Mouse (Mus musculus): ENCODE measurements around the gene Nfkbia.

The Nfkbia gene

GRCm38 (mm10) chr12:55466088-55466701 lies 26.3 kb downstream of the Nfkbia start:
- peak; percentile 29 for DNase-seq (ENCODE audit: low read depth, low spot score)

- peak; percentile 73 for DNase-seq (ENCODE audit: low read depth, low spot score)
Measured at GRCm38 (mm10) chr12:55465401-55465983, 27.0 kb downstream of the Nfkbia start.

DNA sequence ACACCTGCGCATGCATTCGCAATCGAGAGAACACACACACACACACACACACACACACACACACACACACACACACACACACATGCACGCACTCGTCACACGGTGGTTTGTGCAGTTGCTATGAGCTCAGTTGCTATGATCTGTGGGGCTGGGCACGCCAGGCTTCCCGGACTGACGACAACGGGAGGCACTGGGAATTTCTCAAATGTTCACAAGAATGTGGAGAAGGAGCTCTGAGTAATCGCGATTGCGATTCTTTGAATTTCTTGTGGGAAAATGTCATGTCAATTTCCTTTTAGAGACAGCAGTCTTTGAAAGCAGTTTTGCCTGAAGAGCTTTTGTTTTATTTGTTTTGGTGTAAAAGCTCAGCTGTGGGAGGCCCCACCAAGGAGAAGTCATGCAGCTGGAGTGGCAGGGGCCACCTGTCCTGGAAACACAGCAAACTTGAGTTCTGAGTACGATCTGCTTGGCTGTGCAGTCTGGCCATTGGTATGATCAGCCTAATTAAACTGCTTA lies 27.5 kb downstream of the Nfkbia start:
- DNase-seq (ENCODE audit: low read depth, low spot score): peak; percentile 76

DNA sequence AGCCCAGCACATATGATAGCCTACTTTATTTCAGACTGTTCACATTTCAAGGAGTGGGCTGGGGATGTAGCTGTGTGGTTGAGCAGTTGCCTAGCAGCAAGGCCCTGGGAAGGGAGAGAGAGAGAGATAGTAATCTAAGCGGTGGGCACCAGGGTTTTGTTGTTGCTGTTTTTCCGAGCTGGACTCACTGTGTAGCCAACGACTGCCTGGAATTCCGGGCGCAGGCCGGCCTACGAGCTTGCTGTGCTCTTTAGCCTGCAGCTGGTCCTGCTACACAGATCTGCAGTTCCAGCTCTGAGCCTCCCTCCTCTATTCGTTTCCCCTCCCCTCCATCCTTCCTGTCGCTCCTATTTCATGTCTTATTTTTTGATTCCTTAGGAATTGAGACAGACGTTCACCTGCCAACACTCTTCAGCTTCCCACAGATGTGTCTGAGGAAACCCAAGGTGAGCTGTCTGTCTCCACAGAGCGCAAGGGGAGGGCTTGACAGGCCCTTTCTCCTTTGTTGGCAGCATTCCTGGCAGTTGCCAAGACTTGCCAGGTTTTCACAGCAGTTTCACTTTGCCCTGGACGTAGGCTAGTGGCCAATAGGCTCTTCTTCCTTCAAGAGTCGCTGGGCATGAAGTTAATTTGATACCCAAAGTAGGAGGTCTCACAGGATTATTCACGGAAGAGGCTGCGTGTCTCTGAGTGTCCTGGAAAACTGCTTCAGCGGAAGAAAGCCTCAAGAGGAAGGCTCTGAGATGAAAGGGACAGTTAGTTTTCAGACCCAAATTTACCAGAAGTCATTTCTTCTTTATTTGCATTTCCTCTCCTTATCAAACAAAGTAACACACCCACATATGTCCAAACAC lies 28.2 kb downstream of the Nfkbia start:
- no peak for DNase-seq (ENCODE audit: low read depth, low spot score)

DNA sequence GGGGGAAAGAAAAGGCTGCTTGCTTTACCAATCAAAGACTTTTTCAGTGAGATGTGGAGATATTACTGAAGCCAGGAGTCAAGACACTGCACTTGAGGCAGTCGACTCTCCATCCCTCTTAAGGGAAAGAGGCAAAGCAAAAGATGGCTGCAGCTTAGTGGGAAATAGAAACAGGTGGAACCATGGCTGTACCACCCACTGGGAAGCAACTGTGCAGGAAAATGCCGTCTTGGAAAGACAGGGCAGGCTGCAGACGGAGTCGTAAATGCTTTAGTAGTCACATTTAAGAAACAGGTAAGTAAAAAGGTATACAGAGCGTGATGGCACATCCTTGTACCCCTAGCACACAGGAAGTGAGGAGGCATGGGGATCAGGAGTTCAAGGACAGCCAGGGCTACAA lies 29.4 kb downstream of the Nfkbia start:
- DNase-seq (ENCODE audit: low read depth, low spot score): no peak

GRCm38 (mm10) chr12:55462456-55462855 lies 30.0 kb downstream of the Nfkbia start:
- no peak for DNase-seq (ENCODE audit: low read depth, low spot score)

DNA sequence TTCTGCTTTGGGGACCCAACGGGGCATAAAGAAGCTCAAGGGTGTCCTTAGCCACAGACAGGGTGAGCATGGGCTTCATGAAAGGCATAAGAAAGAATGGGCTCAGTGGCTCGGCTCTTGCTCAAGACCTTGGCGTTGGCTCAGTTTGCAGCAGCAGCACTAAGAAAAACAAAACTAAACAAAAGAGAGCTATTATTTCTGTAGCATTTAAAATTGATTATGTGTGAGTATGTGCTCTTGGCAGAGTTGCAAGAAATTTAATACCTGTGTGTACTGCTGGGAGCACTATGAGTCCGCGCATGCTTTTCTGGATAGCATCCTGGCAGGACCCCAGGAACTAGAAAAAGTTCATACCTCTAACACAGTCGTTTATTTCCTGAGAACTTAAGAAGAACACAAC lies 30.7 kb downstream of the Nfkbia start:
- DNase-seq (ENCODE audit: low read depth, low spot score): no peak

DNA sequence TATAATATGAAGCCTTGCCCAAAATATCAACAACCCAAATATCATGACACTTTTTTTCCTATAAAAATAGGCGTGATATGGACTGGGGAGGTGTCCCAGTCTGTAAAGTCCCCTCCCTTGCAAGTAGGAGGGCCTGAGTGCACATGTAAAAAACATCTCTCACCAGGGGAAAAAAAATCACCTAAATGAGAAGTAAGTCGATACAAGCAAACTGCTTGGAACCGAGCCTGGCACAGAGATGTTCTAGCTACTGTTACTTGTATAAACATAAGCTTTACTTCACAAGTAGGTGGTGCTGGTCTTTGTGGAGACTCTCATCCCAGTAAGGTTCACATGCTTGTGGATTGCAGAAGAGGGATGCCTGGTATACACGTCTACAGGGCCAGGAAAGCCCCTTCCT lies 31.5 kb downstream of the Nfkbia start:
- no peak for DNase-seq (ENCODE audit: low read depth, low spot score)

DNA sequence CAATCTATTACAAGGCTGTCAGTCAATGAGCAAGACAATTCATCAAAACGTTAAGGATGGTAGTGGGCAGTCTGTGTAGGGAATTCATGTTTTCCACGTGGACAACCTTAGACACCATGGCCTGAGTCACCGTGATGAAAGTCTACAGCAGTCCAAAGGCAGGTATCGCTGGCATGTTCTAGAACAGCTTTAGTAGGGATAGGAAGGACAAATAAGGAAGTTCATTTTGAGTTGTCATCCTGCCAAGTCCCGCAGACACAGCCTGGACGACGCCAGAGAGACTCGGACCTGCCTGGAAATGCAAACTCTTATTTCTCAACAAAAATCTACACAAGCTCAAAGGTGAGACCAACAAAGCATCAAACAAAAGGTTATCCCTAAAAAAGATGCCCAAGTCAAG lies 32.7 kb downstream of the Nfkbia start:
- DNase-seq (ENCODE audit: low read depth, low spot score): no peak

DNA sequence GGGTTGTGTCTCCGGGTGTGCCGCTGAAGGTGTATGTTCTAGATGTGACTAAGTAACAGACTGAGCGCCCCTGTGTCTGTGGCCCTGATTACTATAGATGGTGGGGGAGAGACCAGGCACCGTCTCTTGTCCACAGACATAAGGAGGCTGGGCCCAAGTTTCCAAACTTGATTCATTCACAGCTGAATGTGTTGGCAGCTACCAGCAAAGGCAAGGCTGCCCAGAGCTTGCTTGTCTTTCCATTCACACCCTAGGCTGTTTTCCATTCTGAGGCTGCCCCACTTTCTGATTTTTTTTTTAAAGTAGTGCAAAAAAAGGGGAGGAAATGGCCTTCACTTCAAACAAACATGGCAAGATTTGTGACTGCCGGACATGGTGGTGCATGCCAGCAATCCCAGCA lies 35.6 kb downstream of the Nfkbia start:
- DNase-seq (ENCODE audit: low read depth, low spot score): no peak

DNA sequence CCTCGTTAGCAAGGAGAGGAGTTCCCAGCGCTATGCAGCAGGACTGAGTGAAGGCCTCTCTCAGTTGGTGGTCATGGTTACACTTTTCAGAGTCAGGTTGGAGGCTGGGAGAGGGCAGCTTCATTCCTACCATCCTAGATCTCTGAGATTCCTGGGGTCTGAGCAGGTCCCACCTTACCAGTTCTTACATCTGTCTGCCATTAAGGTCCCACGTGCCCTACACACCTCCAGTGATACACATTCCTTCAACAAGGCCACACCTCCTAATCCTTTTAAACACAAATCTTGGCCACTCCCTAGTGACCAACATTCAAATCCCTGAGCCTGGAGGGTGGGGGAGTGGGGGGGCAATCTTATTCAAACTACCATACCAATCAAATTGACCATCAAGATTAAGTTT lies 36.3 kb downstream of the Nfkbia start:
- DNase-seq (ENCODE audit: low read depth, low spot score): no peak

DNA sequence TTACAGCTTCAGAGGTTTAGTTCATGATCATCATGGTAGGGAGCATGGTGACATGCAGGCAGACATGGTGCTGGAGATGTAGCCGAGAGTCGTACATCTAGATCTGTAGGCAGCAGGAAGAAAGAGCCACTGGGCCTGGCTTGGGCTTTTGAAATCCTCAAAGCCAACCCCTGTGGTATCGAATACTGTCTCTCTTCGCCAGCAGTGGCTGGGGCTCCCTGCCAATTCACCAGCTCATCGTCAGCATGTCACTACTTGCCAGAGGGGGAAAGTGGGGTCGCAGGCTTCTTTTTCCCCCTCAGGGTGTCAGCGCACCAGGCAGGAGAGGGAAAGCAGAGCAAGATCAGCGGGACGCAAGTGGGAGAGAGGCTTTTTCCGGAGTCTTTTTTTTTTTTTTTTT lies 37.2 kb downstream of the Nfkbia start:
- no peak for DNase-seq (ENCODE audit: low read depth, low spot score)

- no peak for DNase-seq (ENCODE audit: low read depth, low spot score)
Measured at GRCm38 (mm10) chr12:55453924-55454323, 38.5 kb downstream of the Nfkbia start.

DNA sequence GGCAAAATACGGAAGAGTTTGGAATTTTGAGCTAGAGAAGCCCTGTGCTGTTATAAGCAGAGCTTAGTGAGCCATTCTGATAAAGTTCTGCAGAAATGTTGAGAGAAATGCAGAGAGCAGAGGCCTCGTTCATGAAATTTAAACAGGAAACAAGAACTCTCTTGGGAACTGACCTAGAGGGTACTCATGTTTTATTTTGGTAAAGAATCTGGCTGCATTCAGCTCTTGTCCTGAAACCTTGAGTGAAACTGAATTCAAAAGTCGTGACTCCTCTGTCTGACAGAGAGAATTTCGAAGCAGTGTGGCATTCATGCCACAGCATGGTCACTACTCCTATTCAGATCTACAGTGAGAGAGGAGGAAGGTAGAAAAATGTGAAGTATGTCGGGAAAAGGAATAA lies 39.6 kb downstream of the Nfkbia start:
- no peak for DNase-seq (ENCODE audit: low read depth, low spot score)

DNA sequence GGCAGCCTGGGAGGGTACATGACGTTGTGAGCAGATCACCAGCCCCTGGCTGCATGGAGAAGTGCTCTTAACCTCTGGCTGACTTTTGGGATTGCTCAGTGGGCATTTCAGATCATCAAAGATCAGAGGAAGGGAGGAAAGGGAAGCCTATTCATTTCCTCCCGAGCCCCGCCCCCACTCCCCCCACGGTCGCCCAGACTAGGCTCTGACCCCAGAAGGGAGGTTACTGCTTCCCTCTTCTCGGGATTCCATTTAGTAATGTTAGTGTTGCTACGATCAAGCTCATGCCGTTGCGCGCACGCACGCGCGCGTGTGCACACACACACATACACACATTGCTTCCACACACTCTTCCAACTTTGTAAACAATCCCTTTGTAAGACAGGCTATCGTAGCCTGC lies 42.0 kb downstream of the Nfkbia start:
- DNase-seq (ENCODE audit: low read depth, low spot score): no peak

- DNase-seq (ENCODE audit: low read depth, low spot score): no peak
Measured at GRCm38 (mm10) chr12:55449048-55449447, 43.4 kb downstream of the Nfkbia start.

DNA sequence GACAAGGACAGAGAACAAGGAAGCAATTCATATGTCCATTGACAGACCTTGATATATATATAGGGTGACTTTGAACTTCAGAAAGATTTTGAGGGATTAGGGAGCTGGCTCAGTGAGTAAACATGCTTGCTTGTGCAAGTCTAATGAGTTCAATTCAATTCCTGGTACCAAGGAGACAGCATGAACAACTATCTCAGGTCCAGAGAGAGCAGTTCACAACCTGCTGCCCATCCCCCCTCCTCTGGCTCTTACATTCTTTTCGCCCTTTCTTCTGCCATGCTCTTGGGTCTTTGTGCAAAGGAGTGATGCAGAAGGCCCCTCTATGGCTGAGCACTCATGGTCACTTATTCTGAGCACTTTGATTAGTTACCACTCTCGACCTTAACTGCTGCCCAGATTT lies 44.0 kb downstream of the Nfkbia start:
- no peak for DNase-seq (ENCODE audit: low read depth, low spot score)

GRCm38 (mm10) chr12:55447396-55447760 lies 45.1 kb downstream of the Nfkbia start:
- DNase-seq (ENCODE audit: low read depth, low spot score): no peak

DNA sequence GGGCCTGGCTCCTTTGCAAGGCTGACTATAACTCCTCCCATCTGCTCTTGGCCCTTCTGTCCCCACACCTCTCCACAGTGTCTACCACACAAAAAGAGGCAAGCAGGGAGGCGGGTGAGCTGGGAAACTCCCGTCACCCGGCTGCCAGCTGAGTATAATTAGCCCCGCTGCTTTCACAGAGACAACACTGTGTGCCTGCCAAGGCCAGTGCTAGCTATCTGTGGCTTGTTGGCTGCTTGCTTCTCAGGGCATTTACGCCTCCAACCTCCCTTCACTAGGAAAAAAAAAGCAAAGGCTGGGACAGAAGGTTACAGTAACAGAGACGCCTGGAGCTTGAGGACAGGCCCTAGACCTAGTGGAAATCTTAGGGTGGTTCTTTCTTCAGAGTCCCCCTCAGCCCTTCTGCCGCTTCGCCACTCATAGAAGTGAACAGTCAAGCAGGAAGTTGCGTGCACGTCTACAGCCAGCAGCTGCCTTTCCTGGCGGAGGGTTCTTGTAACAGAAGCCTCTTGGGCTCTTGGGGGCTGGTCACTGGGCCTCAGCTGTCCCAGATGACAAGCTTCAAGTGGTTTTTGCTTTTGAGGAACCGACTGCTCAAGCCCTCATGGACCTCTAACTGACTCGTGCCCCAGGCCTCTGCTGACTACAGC lies 45.6 kb downstream of the Nfkbia start:
- DNase-seq (ENCODE audit: low read depth, low spot score): peak; percentile 89

- DNase-seq (ENCODE audit: low read depth, low spot score): no peak
Measured at GRCm38 (mm10) chr12:55446366-55446745, 46.1 kb downstream of the Nfkbia start.

- no peak for DNase-seq (ENCODE audit: low read depth, low spot score)
Measured at GRCm38 (mm10) chr12:55445583-55445982, 46.9 kb downstream of the Nfkbia start.

GRCm38 (mm10) chr12:55444031-55444451 lies 48.4 kb downstream of the Nfkbia start:
- no peak for DNase-seq (ENCODE audit: low read depth, low spot score)

Data from A20 (cell line).